Mouse (Mus musculus) forebrain, embryonic 13.5 days (tissue): ENCODE results near the gene Tgfbi. TPM values are rescaled to one million over a fixed set of nuclear protein-coding genes. Genes with fewer than 3 reads are reported as not detected.

Source experiments
- ATAC-seq: fragments of 200-750 bp; cut with Nextera tagmentation; 2 replicates; pipeline ENCODE4 v1.8.0; 2017
- H3K27ac ChIP-seq: fragments of 300-500 bp; sonication (generic); 2 replicates; pipeline ENCODE4 v1.5.1; 2015; ENCODE audit warnings: inconsistent platforms, mild to moderate bottlenecking, moderate library complexity
- H3K27me3 ChIP-seq: fragments of 300-500 bp; sonication (generic); 2 replicates; pipeline ENCODE4 v1.6.1; 2015; ENCODE audit warnings: mild to moderate bottlenecking, inconsistent platforms
- H3K36me3 ChIP-seq: fragments of 300-500 bp; sonication (generic); 2 replicates; pipeline ENCODE4 v1.6.1; 2015; ENCODE audit warnings: mild to moderate bottlenecking, inconsistent platforms; ENCODE audit not compliant: poor library complexity, severe bottlenecking
- H3K4me1 ChIP-seq: fragments of 300-500 bp; sonication (generic); 2 replicates; pipeline ENCODE4 v1.6.1; 2015; ENCODE audit warnings: inconsistent platforms
- H3K4me2 ChIP-seq: fragments of 300-500 bp; sonication (generic); 2 replicates; pipeline ENCODE4 v1.6.1; 2015; ENCODE audit warnings: inconsistent platforms, mild to moderate bottlenecking, moderate library complexity
- H3K4me3 ChIP-seq: fragments of 300-500 bp; sonication (generic); 2 replicates; pipeline ENCODE4 v1.5.1; 2015; ENCODE audit warnings: mild to moderate bottlenecking, inconsistent platforms
- H3K9ac ChIP-seq: fragments of 300-500 bp; sonication (generic); 2 replicates; pipeline ENCODE4 v1.6.1; 2015; ENCODE audit warnings: mild to moderate bottlenecking, inconsistent platforms
- H3K9me3 ChIP-seq: fragments of 300-500 bp; sonication (generic); replicated peaks from 2 replicates; pipeline ENCODE4 v1.6.1; 2016; ENCODE audit warnings: inconsistent platforms
- WGBS: fragments of 180-500 bp; shearing (Covaris S2); methylation state at CpG from one replicate; pipeline ENCODE4 v1.1.7; 2015; 5-methylcytosine and 5-hydroxymethylcytosine counted together
- polyA plus RNA-seq: library from polyadenylated mRNA; unstranded; fragments of >200 nt; fragmentation: Nextera tagmentation; extraction: Ambion mirVana; gene quantifications from 2 replicates; pipeline ENCODE4 v1.2.1, GENCODE M21; 2015

The Tgfbi gene
- polyA plus RNA-seq = 4.8 and 6.9 TPM in 2 replicates

GRCm38 (mm10) chr13:56609103-56609856 lies at the start of gene Tgfbi:
Gene Tgfbi, plus strand, starts transcription at chr13:56609523.
- 4% methylated on average over 36 of the region's 36 CpGs for WGBS
- Histone ChIP-seq H3K27ac (no peak within 1 kb of the TSS), H3K4me1 (peaks cover 25% of the 10 kb centered on the region), H3K4me3 (peak within 1 kb of the TSS; percentile 48), H3K9me3 (no peaks in the 10 kb centered on the region), H3K4me2 (peak within 1 kb of the TSS; percentile 94), H3K27me3 (peaks cover 52% of the 10 kb centered on the region), H3K9ac (peak within 1 kb of the TSS; percentile 71), H3K36me3 (no peaks in the 10 kb centered on the region)
- ATAC-seq = peak; percentile 58; the same call in 1 of the 2 replicates

DNA sequence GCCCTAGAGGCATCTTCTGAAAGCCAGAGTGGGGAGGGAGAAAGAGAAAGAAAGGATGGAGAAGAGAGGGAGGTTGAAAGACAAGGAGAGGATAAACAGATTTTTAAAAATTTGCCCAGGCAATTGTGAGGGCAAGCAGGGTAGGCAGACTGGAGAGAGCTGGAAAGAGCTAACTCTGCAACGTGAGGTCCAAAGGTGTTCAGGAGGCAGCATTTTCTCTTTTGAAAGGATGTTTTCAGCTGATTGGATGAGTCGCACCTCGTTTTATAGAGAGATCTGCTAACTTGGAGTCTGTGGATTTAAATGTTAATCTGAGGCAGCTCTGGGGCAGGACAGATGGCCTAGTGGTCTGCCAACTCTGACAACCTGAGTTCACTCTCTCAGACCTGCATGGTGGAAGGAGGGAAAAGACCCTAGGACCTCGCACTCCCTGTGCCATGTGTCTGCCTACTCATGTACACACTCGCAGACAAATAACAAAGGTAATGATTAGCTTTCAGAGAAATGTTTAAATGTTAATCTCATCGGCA lies 49.4 kb upstream of the Tgfbi start:
- Histone ChIP-seq H3K9ac (no peak overlapping the region), H3K36me3 (no peaks in the 10 kb centered on the region), H3K9me3 (no peaks in the 10 kb centered on the region), H3K27ac (no peak overlapping the region), H3K4me2 (no peak overlapping the region), H3K27me3 (no peaks in the 10 kb centered on the region), H3K4me3 (no peak overlapping the region), H3K4me1 (peaks cover under 1% of the 10 kb centered on the region; the same call in 1 of the 2 replicates)
- WGBS = 71% methylated on average over 6 of the region's 6 CpGs
- ATAC-seq = no peak

DNA sequence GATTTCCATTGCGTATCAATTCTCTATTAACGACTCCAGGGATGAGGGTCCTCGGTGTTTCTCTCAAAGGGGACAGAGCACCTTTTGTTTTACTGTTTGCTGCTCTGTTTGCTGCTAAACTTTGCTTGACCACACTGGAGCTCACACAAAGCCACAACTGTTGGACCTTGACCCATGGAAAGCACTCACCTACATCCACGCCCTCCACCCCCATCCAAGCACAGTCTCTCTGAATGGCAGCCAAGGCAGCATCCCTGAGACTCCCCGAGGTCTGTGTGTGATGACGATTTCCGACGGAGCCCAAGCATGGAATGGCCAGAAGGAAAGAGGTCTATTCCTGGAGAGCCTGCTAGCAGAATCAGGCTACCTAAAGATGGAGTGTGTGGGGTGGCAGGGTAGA lies 48.2 kb upstream of the Tgfbi start:
- H3K27me3 ChIP-seq = no peaks in the 10 kb centered on the region
- H3K9me3 ChIP-seq = no peaks in the 10 kb centered on the region
- H3K27ac ChIP-seq = no peak overlapping the region
- no peaks in the 10 kb centered on the region for H3K36me3 ChIP-seq
- H3K9ac ChIP-seq = no peak overlapping the region
- H3K4me2 ChIP-seq = no peak overlapping the region
- 70% methylated on average over 8 of the region's 8 CpGs for WGBS
- H3K4me3 ChIP-seq = no peak overlapping the region
- no peak for ATAC-seq
- H3K4me1 ChIP-seq = no peaks in the 10 kb centered on the region; the same call in 1 of the 2 replicates

GRCm38 (mm10) chr13:56563075-56563474 lies 46.2 kb upstream of the Tgfbi start:
- H3K9ac ChIP-seq = no peak overlapping the region
- H3K4me3 ChIP-seq = no peak overlapping the region
- H3K27ac ChIP-seq = no peak overlapping the region
- WGBS = 41% methylated on average over 6 of the region's 6 CpGs
- H3K27me3 ChIP-seq = no peaks in the 10 kb centered on the region
- no peak for ATAC-seq
- H3K4me2 ChIP-seq = no peak overlapping the region
- H3K4me1 ChIP-seq = no peaks in the 10 kb centered on the region
- no peaks in the 10 kb centered on the region for H3K9me3 ChIP-seq
- H3K36me3 ChIP-seq = no peaks in the 10 kb centered on the region

DNA sequence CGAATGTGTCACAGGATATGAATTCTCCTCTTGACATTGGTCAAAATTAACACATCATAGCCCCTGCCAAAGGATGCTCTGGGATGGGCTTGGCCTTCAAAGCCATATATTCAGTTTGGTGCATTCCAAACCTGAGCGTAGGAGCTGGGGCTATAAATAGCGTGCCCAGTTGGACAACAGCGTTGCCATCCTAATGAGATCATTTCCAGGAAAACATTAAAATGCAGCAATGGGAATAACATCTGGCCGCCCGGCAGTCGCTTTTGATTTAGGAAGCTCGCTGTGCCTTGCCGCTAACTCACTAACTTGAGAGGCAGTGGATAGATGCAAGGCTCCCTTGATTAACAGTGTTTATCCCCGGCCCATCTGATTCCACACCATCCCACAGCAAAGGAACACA lies 43.0 kb upstream of the Tgfbi start:
- no peak overlapping the region for H3K4me3 ChIP-seq
- H3K27me3 ChIP-seq = no peaks in the 10 kb centered on the region
- no peaks in the 10 kb centered on the region for H3K4me1 ChIP-seq
- no peak overlapping the region for H3K27ac ChIP-seq
- WGBS = 79% methylated on average over 10 of the region's 10 CpGs
- no peak for ATAC-seq
- H3K9me3 ChIP-seq = no peaks in the 10 kb centered on the region
- no peaks in the 10 kb centered on the region for H3K36me3 ChIP-seq
- H3K4me2 ChIP-seq = no peak overlapping the region
- H3K9ac ChIP-seq = no peak overlapping the region

DNA sequence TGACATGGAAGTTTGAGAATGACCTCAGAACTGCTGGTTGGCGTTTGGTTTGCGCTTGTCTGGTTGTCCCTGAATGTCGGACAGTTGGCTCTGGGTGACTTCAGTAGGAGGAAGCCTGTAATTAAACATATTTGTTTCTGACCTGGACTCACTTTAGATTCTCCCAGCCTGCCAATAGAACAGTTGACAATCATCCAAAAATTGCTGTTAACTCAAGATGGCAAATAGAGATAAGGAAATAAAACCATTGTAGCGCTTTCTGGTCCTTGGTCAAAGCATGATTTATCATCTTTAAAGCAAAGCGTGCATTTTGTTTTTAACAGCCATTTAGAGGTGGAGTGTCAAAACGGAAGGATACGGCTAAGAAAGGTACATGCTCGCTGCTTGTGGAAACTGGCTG lies 37.7 kb upstream of the Tgfbi start:
- no peaks in the 10 kb centered on the region for H3K36me3 ChIP-seq
- H3K4me3 ChIP-seq = no peak overlapping the region
- no peaks in the 10 kb centered on the region for H3K9me3 ChIP-seq
- H3K4me1 ChIP-seq = no peaks in the 10 kb centered on the region
- H3K27ac ChIP-seq = no peak overlapping the region
- H3K4me2 ChIP-seq = no peak overlapping the region
- ATAC-seq = no peak
- H3K9ac ChIP-seq = no peak overlapping the region
- 92% methylated on average over 8 of the region's 8 CpGs for WGBS
- no peaks in the 10 kb centered on the region for H3K27me3 ChIP-seq

GRCm38 (mm10) chr13:56575074-56575473 lies 34.2 kb upstream of the Tgfbi start:
- Histone ChIP-seq H3K36me3 (no peaks in the 10 kb centered on the region), H3K4me1 (no peaks in the 10 kb centered on the region), H3K27ac (no peak overlapping the region), H3K27me3 (no peaks in the 10 kb centered on the region), H3K4me3 (no peak overlapping the region), H3K9me3 (no peaks in the 10 kb centered on the region), H3K4me2 (no peak overlapping the region), H3K9ac (no peak overlapping the region)
- WGBS = 72% methylated on average over 4 of the region's 4 CpGs
- ATAC-seq = no peak

DNA sequence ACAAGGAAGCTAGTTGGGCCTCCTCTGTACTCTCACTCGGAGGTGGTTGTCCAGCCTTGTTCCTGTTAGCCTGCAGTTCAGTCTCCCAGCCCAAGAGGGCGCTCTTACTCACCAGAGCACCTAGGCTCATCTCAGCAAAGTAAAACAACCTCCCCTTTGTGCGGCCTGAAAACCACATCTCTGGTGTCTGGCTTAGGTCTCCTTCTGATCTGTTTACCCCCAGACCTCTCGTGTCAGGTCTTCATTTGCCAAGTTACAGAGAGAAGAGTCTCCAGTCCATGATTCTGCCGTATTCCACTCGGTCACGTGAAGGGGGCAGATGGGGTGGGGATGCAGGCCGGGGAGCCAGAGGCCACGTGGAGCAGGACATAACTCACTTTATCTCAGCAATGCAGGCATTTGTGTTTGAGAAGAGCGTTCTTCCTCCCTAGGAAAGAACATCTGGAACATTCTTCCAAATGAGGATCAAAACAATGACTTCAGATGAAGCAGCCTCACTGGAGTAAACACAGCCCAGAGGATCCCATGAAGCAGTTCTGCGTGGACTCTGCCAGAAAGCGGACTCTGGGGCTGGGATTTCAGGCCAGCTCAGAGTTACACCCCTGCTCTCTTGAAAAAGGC lies 33.5 kb upstream of the Tgfbi start:
- WGBS = 68% methylated on average over 12 of the region's 12 CpGs
- no peaks in the 10 kb centered on the region for H3K27me3 ChIP-seq
- H3K9me3 ChIP-seq = no peaks in the 10 kb centered on the region
- no peak overlapping the region for H3K4me2 ChIP-seq
- H3K36me3 ChIP-seq = no peaks in the 10 kb centered on the region
- peaks cover 1% of the 10 kb centered on the region; the same call in 1 of the 2 replicates for H3K4me1 ChIP-seq
- H3K4me3 ChIP-seq = no peak overlapping the region
- H3K9ac ChIP-seq = no peak overlapping the region
- no peak overlapping the region for H3K27ac ChIP-seq
- no peak for ATAC-seq

- WGBS = 86% methylated on average over 5 of the region's 5 CpGs
- Histone ChIP-seq H3K4me2 (no peak overlapping the region), H3K27me3 (no peaks in the 10 kb centered on the region), H3K36me3 (no peaks in the 10 kb centered on the region), H3K9me3 (no peaks in the 10 kb centered on the region), H3K4me1 (peaks cover 21% of the 10 kb centered on the region), H3K27ac (no peak overlapping the region), H3K4me3 (no peak overlapping the region), H3K9ac (no peak overlapping the region)
- no peak for ATAC-seq
Measured at GRCm38 (mm10) chr13:56578097-56578496, 31.2 kb upstream of the Tgfbi start.

DNA sequence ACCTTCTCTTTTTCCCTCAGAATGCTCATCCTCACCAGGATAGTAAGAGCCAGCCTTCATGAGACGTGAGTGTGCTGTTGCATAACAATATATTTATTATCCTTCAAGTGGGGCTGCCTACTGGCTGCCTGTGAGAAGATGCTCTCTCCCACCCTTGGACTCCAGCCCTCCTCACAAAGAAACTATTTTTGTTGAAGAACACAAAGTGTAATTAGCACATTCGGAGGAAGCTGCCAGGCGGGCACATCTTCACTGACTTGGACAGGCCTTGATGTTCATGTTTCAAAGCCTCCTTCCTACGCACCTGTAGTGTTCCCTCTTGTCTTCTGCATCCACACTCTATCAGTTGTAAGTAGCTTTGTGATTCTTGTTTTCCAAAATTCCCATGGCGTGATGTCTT lies 28.9 kb upstream of the Tgfbi start:
- H3K36me3 ChIP-seq = no peaks in the 10 kb centered on the region
- no peak overlapping the region for H3K4me2 ChIP-seq
- WGBS = 69% methylated on average over 5 of the region's 5 CpGs
- no peak for ATAC-seq
- no peaks in the 10 kb centered on the region for H3K27me3 ChIP-seq
- H3K4me3 ChIP-seq = no peak overlapping the region
- H3K9ac ChIP-seq = no peak overlapping the region
- no peak overlapping the region for H3K27ac ChIP-seq
- peaks cover 24% of the 10 kb centered on the region for H3K4me1 ChIP-seq
- H3K9me3 ChIP-seq = no peaks in the 10 kb centered on the region

- H3K27me3 ChIP-seq = no peaks in the 10 kb centered on the region
- peak; percentile 55 for ATAC-seq
- no peak overlapping the region for H3K4me3 ChIP-seq
- H3K27ac ChIP-seq = peak overlapping the region; percentile 90
- H3K9me3 ChIP-seq = no peaks in the 10 kb centered on the region
- H3K4me1 ChIP-seq = peaks cover 24% of the 10 kb centered on the region
- no peaks in the 10 kb centered on the region for H3K36me3 ChIP-seq
- 0% methylated on average over 3 of the region's 3 CpGs for WGBS
- H3K4me2 ChIP-seq = no peak overlapping the region
- H3K9ac ChIP-seq = no peak overlapping the region
Measured at GRCm38 (mm10) chr13:56581512-56581911, 27.8 kb upstream of the Tgfbi start.

- Histone ChIP-seq H3K4me1 (peaks cover 24% of the 10 kb centered on the region), H3K36me3 (no peaks in the 10 kb centered on the region), H3K9ac (peak overlapping the region; percentile 55), H3K27ac (peak overlapping the region; percentile 90), H3K4me3 (no peak overlapping the region; the same call in 1 of the 2 replicates), H3K27me3 (no peaks in the 10 kb centered on the region), H3K4me2 (peak overlapping the region; percentile 53), H3K9me3 (no peaks in the 10 kb centered on the region)
- 2% methylated on average over 6 of the region's 6 CpGs for WGBS
- ATAC-seq = peak; percentile 93
Measured at GRCm38 (mm10) chr13:56581961-56582434, 27.3 kb upstream of the Tgfbi start.
